In the genomic region with DNA sequence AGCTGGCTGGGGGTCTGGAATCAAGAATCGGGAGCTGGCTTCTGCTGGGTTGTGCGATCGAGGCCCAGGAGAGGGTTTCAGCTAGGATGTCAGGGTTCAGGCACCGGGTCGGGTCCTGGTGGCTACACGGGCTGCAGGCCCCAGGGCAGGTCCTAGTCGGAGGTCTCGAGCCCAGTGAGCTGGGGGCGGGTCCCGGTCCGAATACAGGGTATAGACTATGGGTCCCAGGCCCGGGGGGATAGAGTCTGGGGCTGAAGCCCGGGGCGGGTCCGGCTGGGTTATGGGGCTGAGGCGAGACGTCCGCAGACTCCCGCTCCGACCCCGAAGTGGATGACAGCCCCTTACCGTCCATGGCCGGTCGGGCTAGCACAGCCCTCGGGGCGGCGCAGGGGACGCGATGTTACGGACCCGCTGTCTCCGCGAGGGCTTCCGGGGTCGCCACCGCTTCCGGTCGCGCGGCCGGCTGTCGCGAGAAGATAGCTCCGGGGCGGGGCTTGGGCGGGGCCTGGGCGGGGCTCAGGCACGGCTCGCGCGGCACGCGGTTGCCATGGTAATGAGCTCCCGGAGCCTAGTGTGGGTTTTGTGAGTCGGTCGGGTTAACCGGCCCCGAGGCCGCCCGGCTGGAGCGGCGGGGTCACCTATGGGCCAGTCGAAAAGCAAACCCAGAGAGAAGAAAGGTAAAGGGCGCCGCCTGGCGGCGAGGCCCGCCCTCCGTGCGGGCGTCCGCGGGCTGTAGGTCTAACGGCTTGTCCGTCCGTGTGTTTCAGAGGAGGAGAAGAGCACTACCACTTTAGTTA, we compare ENCODE assay signal across 8 mouse cellular contexts. TPM values are rescaled to one million over a fixed set of nuclear protein-coding genes. Genes with fewer than 3 reads are reported as not detected.
DNase-seq lines count a peak whose midpoint lies in the region; ATAC-seq and TF ChIP-seq lines count a peak whose summit lies in the region.

A gene (minus strand): TSS at position 443 of the 797 bp plus-strand sequence.
A gene (plus strand): TSS at position 512 of the 797 bp plus-strand sequence.

- H3K9ac ChIP-seq in embryonic facial prominence, embryonic 15.5 days, result peak within 1 kb of the TSS; percentile 99
- H3K9ac ChIP-seq in liver, adult 2 months (ENCODE audit: low read depth, low read length), result peak within 1 kb of the TSS; percentile 91

- H3K4me3 ChIP-seq in C2C12 (ENCODE audit: insufficient read depth, poor library complexity, severe bottlenecking), result peak within 1 kb of the TSS; percentile 96
- peak within 1 kb of the TSS; percentile 96 for H3K4me3 ChIP-seq in bone marrow macrophage, adult 2 months (ENCODE audit: insufficient read depth, low read length)
- peak within 1 kb of the TSS; percentile 95 for H3K4me3 ChIP-seq in embryonic facial prominence, embryonic 15.5 days (replicated peaks)
- peak within 1 kb of the TSS; percentile 98 for H3K4me3 ChIP-seq in liver, adult 2 months (ENCODE audit: insufficient read depth, low read depth, low read length)

- peak; percentile 73 for TF ChIP-seq CTCF in C2C12 (IDR thresholded peaks at IDR 0.05; ENCODE audit: control insufficient read depth, insufficient read depth, insufficient read length)
- TF ChIP-seq CTCF in bone marrow macrophage, adult 2 months (IDR thresholded peaks at IDR 0.05; ENCODE audit: low read depth, low read length), result peak; percentile 43; the same call in 1 of the 2 replicates
- TF ChIP-seq CTCF in liver, adult 2 months (IDR thresholded peaks at IDR 0.05; ENCODE audit: low read depth, low read length), result peak; percentile 77

- H3ac ChIP-seq in C2C12 (ENCODE audit: control insufficient read depth, insufficient read length, low read depth), result peak within 1 kb of the TSS; percentile 96

- 1% methylated on average over 73 of the region's 76 CpGs for whole genome bisulfite sequencing in embryonic facial prominence, embryonic 15.5 days
- under 1% methylated on average over 76 of the region's 76 CpGs for WGBS in liver, adult 2 months

- TF ChIP-seq POLR2A in bone marrow macrophage, adult 2 months (IDR thresholded peaks at IDR 0.05; ENCODE audit: borderline replicate concordance, low read depth, low read length), result no peak
- TF ChIP-seq POLR2A in liver, adult 2 months (IDR thresholded peaks at IDR 0.05; ENCODE audit: extremely low read depth, insufficient read depth, low read length), result peak; percentile 64; the same call in 1 of the 2 replicates

- peaks cover 14% of the 10 kb centered on the region for H3K79me3 ChIP-seq in C2C12 (ENCODE audit: low read depth)

- H3K27ac ChIP-seq in bone marrow macrophage, adult 2 months (ENCODE audit: insufficient read depth, low read depth, low read length), result peak within 1 kb of the TSS; percentile 30
- H3K27ac ChIP-seq in embryonic facial prominence, embryonic 15.5 days (replicated peaks), result peak within 1 kb of the TSS; percentile 61
- peak within 1 kb of the TSS; percentile 71 for H3K27ac ChIP-seq in liver, adult 2 months (replicated peaks; ENCODE audit: insufficient read depth, low read depth, low read length)

- peaks cover 9% of the 10 kb centered on the region for H3K4me1 ChIP-seq in bone marrow macrophage, adult 2 months (ENCODE audit: control insufficient read depth, insufficient read depth, low read length)
- peaks cover 21% of the 10 kb centered on the region for H3K4me1 ChIP-seq in embryonic facial prominence, embryonic 15.5 days
- peaks cover 5% of the 10 kb centered on the region; the same call in 1 of the 2 replicates for H3K4me1 ChIP-seq in liver, adult 2 months (ENCODE audit: control insufficient read depth, insufficient read depth, low read length)

- H3K4me2 ChIP-seq in embryonic facial prominence, embryonic 15.5 days (replicated peaks), result peak within 1 kb of the TSS; percentile 69

- peak; percentile 90 for ATAC-seq in embryonic facial prominence, embryonic 15.5 days (ENCODE audit: insufficient number of reproducible peaks, low FRiP score, low TSS enrichment, low read depth)
- ATAC-seq in monocyte, adult 5-6 weeks (replicated peaks; ENCODE audit: insufficient number of reproducible peaks, low FRiP score, low TSS enrichment, poor library complexity, severe bottlenecking), result peak; percentile 55

- peaks cover 12% of the 10 kb centered on the region for H3K36me3 ChIP-seq in C2C12 (ENCODE audit: control insufficient read depth, insufficient read depth)
- H3K36me3 ChIP-seq in embryonic facial prominence, embryonic 15.5 days, result peaks cover 29% of the 10 kb centered on the region
- peaks cover 5% of the 10 kb centered on the region; the same call in 1 of the 2 replicates for H3K36me3 ChIP-seq in liver, adult 2 months (ENCODE audit: control insufficient read depth, insufficient read depth, low read length)

- H3K9me3 ChIP-seq in embryonic facial prominence, embryonic 15.5 days (replicated peaks), result no peaks in the 10 kb centered on the region

- DNase-seq in heart, adult 9 months (ENCODE audit: low spot score in 2 of 2), result peak; percentile 85 to 88
- peak; percentile 98 for DNase-seq in kidney, adult 9 months
- DNase-seq in liver, adult 2 months (ENCODE audit: extremely low read depth, low read depth, low spot score), result peak; percentile 88
- peak; percentile 82 to 87 for DNase-seq in spleen, postnatal 36 days (ENCODE audit: low spot score in 2 of 2)

- H3K27me3 ChIP-seq in C2C12 (ENCODE audit: control insufficient read depth, insufficient read depth, insufficient read length), result no peaks in the 10 kb centered on the region
- H3K27me3 ChIP-seq in embryonic facial prominence, embryonic 15.5 days, result no peaks in the 10 kb centered on the region
- no peaks in the 10 kb centered on the region for H3K27me3 ChIP-seq in liver, adult 2 months (ENCODE audit: control insufficient read depth, insufficient read depth, low read length)

- H3K79me2 ChIP-seq in C2C12 (ENCODE audit: control insufficient read depth, insufficient read depth), result peaks cover 20% of the 10 kb centered on the region
- peaks cover 6% of the 10 kb centered on the region; the same call in 1 of the 2 replicates for H3K79me2 ChIP-seq in liver, adult 2 months (ENCODE audit: control insufficient read depth, insufficient read depth, low read length)

TF ChIP-seq in C2C12, 6 proteins besides CTCF, POLR2A, EP300 and RAD21:
- TF ChIP-seq MYOG (IDR thresholded peaks at IDR 0.05; ENCODE audit: control insufficient read depth, extremely low read depth, insufficient read length) (no peak), MAX (IDR thresholded peaks at IDR 0.05) (peak; percentile 13)

RNA-seq across cellular contexts. Expression of the first gene that starts in this region (rescaled TPM):
- polyA plus RNA-seq in C2C12 (2012; fragmentation: generic; extraction: Trizol), result 94.4 TPM
- polyA plus RNA-seq in bone marrow macrophage, adult 2 months (2012; ENCODE audit: insufficient read depth, insufficient read length, missing spikeins), result 97.2 and 102 TPM in 2 replicates
- polyA plus RNA-seq in embryonic facial prominence, embryonic 15.5 days (2015; fragmentation: Nextera tagmentation; extraction: Ambion mirVana), result 165 TPM in 2 replicates
- total RNA-seq in liver, adult 2 months (2014; rRNA removed), result 51.5 and 58.5 TPM in 2 replicates
- 67.1 and 67.7 TPM in 2 replicates for polyA plus RNA-seq in liver, adult 2 months (2012; rRNA removed)
- total RNA-seq in monocyte, adult 5-6 weeks (2017), result 53.4 to 64.6 TPM (median 62.4 TPM) in 3 replicates

RNA-seq across cellular contexts. Expression of the second gene that starts in this region (rescaled TPM):
- polyA plus RNA-seq in C2C12 (2012; fragmentation: generic; extraction: Trizol), result 1.1 TPM
- 0.87 and 1.4 TPM in 2 replicates for polyA plus RNA-seq in bone marrow macrophage, adult 2 months (2012; ENCODE audit: insufficient read depth, insufficient read length, missing spikeins)
- 6.9 and 9.8 TPM in 2 replicates for polyA plus RNA-seq in embryonic facial prominence, embryonic 15.5 days (2015; fragmentation: Nextera tagmentation; extraction: Ambion mirVana)
- 0.28 and 0.34 TPM in 2 replicates for total RNA-seq in liver, adult 2 months (2014; rRNA removed)
- polyA plus RNA-seq in liver, adult 2 months (2012; rRNA removed), result 0.13 and 0.61 TPM in 2 replicates
- not detected in 3 replicates for total RNA-seq in monocyte, adult 5-6 weeks (2017)

Comparison
In these comparisons a context has a peak if more than half of its experiments do, and no peak if none do; other contexts are left out.
1. Peak in every context shown above with its lines: DNase-seq, ATAC-seq, H3K4me3 ChIP-seq and H3K27ac ChIP-seq.